Mouse (Mus musculus) embryonic facial prominence, embryonic 15.5 days (tissue): Measurements from ENCODE around the gene Mybpc2. TPM values are rescaled to one million over a fixed set of nuclear protein-coding genes. Genes with fewer than 3 reads are reported as not detected.
A peak's percentile ranks its signal among the peaks of the same experiment; 100 is the strongest.

Source experiments
- ATAC-seq: fragments of 200-750 bp; cut with Nextera tagmentation; 2 replicates; pipeline ENCODE4 v1.8.0; 2017; ENCODE audit warnings: low read depth, moderate TSS enrichment; ENCODE audit not compliant: insufficient number of reproducible peaks, low FRiP score, low TSS enrichment
- H3K27ac ChIP-seq: fragments of 300-500 bp; sonication (generic); replicated peaks from 2 replicates; pipeline ENCODE4 v1.5.1; 2015; ENCODE audit warnings: mild to moderate bottlenecking, inconsistent platforms
- H3K27me3 ChIP-seq: fragments of 300-500 bp; sonication (generic); 2 replicates; pipeline ENCODE4 v1.6.1; 2015; ENCODE audit warnings: inconsistent platforms
- H3K36me3 ChIP-seq: fragments of 300-500 bp; sonication (generic); 2 replicates; pipeline ENCODE4 v1.6.1; 2015; ENCODE audit warnings: mild to moderate bottlenecking, inconsistent platforms
- H3K4me1 ChIP-seq: fragments of 300-500 bp; sonication (generic); 2 replicates; pipeline ENCODE4 v1.6.1; 2015; ENCODE audit warnings: inconsistent platforms
- H3K4me2 ChIP-seq: fragments of 300-500 bp; sonication (generic); replicated peaks from 2 replicates; pipeline ENCODE4 v1.6.1; 2015; ENCODE audit warnings: mild to moderate bottlenecking, inconsistent platforms
- H3K4me3 ChIP-seq: fragments of 300-500 bp; sonication (generic); replicated peaks from 2 replicates; pipeline ENCODE4 v1.5.1; 2015; ENCODE audit warnings: mild to moderate bottlenecking, inconsistent platforms
- H3K9ac ChIP-seq: fragments of 300-500 bp; sonication (generic); 2 replicates; pipeline ENCODE4 v1.6.1; 2015; ENCODE audit warnings: inconsistent platforms
- H3K9me3 ChIP-seq: fragments of 300-500 bp; sonication (generic); replicated peaks from 2 replicates; pipeline ENCODE4 v1.6.1; 2016; ENCODE audit warnings: inconsistent platforms
- WGBS: fragments of 180-500 bp; shearing (Covaris S2); methylation state at CpG from one replicate; pipeline ENCODE4 v1.1.7; 2015; 5-methylcytosine and 5-hydroxymethylcytosine counted together
- polyA plus RNA-seq: library from polyadenylated mRNA; unstranded; fragments of >200 nt; fragmentation: Nextera tagmentation; extraction: Ambion mirVana; gene quantifications from 2 replicates; pipeline ENCODE4 v1.2.1, GENCODE M21; 2015

Mybpc2 gene
- polyA plus RNA-seq, 1 experiment from 2014 or later: 0.81 TPM

DNA sequence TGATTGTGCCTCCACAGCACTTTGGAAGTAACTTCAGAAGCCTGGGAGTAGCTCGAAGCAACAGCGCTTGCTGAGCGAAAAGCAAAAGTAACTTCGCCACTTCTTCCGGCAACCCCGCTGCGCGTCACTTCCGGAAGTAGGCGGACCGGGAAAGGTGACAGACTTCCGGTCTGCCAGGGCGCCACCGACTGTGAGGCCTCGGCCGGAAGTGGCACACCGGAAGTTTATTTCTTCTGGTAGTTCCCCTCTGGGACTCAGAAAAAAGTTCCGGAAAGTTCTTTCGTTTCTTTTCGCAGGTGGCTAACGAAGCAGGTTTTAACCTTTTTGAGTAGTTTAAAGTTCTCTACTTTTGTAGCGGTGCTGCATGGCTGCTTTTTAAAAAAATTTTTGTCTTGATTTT, 29.4 kb upstream of the Mybpc2 start, which contains the start of gene Nr1h2:
Gene Nr1h2, minus strand, starts transcription at position 126 of the 400 bp plus-strand sequence.
- Histone ChIP-seq H3K4me1 (peaks cover 15% of the 10 kb centered on the region), H3K9ac (peak within 1 kb of the TSS; percentile 78), H3K36me3 (peaks cover 31% of the 10 kb centered on the region), H3K4me2 (peak within 1 kb of the TSS; percentile 71), H3K4me3 (peak within 1 kb of the TSS; percentile 96), H3K9me3 (no peaks in the 10 kb centered on the region), H3K27ac (peak within 1 kb of the TSS; percentile 99), H3K27me3 (no peaks in the 10 kb centered on the region)
- ATAC-seq: peak; percentile 81
- WGBS: under 1% methylated on average over 22 of the region's 22 CpGs

DNA sequence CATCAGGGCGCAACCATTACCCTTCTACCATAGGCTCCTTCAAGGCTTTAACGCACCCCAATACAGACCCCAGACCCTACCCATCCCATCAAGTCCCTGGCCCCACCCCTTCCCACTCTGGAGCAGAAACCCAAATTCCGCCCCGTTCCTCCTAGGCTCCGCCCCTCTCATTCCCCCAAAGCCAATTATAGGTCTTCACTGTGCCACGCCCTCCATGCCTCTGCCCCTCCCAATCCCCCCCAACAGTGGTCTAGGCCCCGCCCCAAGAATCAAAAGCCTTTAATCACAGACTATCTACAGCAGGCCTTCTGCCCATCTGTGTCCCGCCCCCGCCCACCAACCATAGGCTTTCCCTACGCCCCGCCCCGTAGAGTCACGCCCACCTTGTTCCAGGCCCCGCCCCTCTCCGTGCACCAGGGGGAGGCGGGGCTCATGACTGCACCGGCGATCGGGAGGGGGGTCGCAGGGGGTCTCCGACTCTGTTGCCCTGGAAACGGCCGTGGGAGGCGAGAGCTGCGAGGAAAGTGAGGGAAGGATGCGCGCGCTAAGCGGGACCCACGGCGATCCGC, 28.8 kb upstream of the Mybpc2 start:
- ATAC-seq: peak; percentile 85
- Histone ChIP-seq H3K27me3 (no peaks in the 10 kb centered on the region), H3K9me3 (no peaks in the 10 kb centered on the region), H3K27ac (peak overlapping the region; percentile 99), H3K4me1 (peaks cover 18% of the 10 kb centered on the region), H3K4me3 (peak overlapping the region; percentile 96), H3K9ac (peak overlapping the region; percentile 78), H3K36me3 (peaks cover 31% of the 10 kb centered on the region), H3K4me2 (peak overlapping the region; percentile 71)
- WGBS: 1% methylated on average over 32 of the region's 32 CpGs

DNA sequence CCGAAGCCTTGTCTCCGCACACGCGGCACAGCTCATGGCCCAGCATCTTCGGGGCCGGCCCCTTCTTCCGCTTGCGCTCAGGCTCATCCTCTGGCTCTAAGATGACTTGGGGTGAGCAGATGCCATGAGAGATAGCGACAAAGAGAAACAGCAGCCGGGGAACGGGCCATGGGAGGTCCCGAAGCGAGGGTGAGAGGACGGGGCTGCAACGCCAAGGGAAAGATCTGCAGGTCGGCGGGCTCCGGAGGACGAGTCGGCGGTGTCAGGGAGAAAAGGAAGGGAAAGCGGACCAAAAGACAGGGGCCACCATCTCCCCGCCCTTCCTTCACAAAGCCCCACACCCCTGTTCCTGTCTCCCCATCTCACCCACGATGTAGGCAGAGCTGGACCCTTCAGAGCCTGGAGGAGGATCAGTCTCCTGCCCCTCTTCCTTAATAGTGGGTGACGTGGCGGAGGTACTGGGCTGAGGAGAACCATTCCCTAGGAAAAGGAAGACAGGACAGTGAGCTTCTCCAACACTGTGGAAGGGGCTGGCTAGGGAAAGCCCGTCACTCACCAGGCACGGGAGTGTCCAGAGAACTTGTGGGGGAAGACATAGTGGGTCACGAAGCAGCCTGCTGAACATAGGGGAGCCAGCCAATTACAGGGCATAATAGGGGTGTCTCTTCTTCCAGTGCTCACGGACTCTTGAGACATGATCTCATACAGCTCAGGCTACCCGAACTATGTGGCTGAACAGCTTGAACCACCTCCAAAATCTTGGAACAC, 27.9 kb upstream of the Mybpc2 start:
- Histone ChIP-seq H3K36me3 (peaks cover 31% of the 10 kb centered on the region), H3K9ac (peak overlapping the region; percentile 21; the same call in 1 of the 2 replicates), H3K27me3 (no peaks in the 10 kb centered on the region), H3K4me2 (peak overlapping the region; percentile 71), H3K9me3 (no peaks in the 10 kb centered on the region), H3K4me1 (peaks cover 28% of the 10 kb centered on the region), H3K27ac (peak overlapping the region; percentile 99; the same call in 1 of the 2 replicates), H3K4me3 (peak overlapping the region; percentile 96)
- WGBS: 87% methylated on average over 31 of the region's 31 CpGs
- ATAC-seq: no peak

DNA sequence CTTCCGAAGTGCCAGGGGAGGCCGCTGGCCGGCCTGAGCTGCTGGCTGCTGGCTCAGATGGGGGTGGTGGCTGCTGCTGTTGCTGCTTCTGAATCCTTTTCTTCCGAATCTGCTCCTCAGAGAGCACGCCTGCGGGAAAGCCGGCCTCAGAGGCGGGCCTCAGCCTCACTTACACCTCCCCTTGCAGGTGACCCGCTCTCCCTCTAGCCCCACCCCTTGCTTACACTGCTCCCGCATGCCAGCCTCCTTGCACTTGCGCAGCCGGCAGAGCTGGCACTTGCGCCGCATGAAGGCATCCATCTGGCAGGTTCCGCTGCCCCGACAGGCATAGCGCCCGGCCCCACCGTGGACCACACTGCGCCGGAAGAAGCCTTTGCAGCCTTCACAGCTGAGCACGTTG, 27.3 kb upstream of the Mybpc2 start:
- Histone ChIP-seq H3K4me1 (peaks cover 32% of the 10 kb centered on the region), H3K27ac (no peak overlapping the region), H3K36me3 (peaks cover 31% of the 10 kb centered on the region), H3K4me2 (no peak overlapping the region), H3K9me3 (no peaks in the 10 kb centered on the region), H3K9ac (no peak overlapping the region), H3K4me3 (no peak overlapping the region), H3K27me3 (no peaks in the 10 kb centered on the region)
- 79% methylated on average over 22 of the region's 22 CpGs for WGBS
- ATAC-seq: no peak

DNA sequence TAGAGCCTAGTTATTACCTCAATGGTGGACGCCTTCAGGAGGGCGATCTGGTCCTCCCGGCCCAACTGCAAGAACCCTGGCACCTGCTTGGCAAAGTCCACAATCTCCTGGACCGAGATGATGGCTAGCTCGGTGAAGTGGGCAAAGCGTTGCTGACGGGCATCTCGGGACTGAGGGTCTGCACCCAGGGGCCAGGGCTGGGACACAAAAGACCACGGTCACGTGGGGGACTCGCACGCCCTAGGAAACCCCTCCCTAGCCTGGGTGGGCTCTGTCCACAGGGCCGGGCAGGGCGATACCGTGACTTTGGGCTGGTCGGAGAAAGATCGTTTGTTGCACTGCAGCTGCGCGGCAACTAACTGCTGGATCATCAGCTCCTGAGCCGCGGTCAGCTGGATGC, 26.8 kb upstream of the Mybpc2 start:
- H3K9me3 ChIP-seq: no peaks in the 10 kb centered on the region
- no peak overlapping the region for H3K4me2 ChIP-seq
- no peak overlapping the region for H3K27ac ChIP-seq
- H3K36me3 ChIP-seq: peaks cover 31% of the 10 kb centered on the region
- no peak for ATAC-seq
- H3K4me1 ChIP-seq: peaks cover 32% of the 10 kb centered on the region
- no peak overlapping the region for H3K9ac ChIP-seq
- no peaks in the 10 kb centered on the region for H3K27me3 ChIP-seq
- WGBS: 90% methylated on average over 21 of the region's 21 CpGs
- H3K4me3 ChIP-seq: no peak overlapping the region

DNA sequence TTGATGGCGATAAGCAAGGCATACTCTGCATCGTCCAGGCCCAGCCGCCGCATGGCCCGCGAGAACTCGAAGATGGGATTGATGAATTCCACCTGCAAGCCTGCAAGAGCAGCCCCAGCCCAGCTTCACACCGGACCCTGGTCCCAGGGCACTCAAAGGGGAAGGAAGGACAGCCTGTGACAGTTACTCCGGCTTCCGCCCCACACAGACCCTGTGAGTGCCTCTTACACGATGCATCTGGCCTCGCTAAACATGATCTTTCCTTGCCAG, 25.9 kb upstream of the Mybpc2 start:
- peaks cover 31% of the 10 kb centered on the region for H3K36me3 ChIP-seq
- no peak overlapping the region for H3K9ac ChIP-seq
- no peak for ATAC-seq
- peaks cover 32% of the 10 kb centered on the region for H3K4me1 ChIP-seq
- H3K9me3 ChIP-seq: no peaks in the 10 kb centered on the region
- no peak overlapping the region for H3K27ac ChIP-seq
- H3K4me2 ChIP-seq: no peak overlapping the region
- WGBS: 91% methylated on average over 12 of the region's 12 CpGs
- no peak overlapping the region for H3K4me3 ChIP-seq
- H3K27me3 ChIP-seq: no peaks in the 10 kb centered on the region

DNA sequence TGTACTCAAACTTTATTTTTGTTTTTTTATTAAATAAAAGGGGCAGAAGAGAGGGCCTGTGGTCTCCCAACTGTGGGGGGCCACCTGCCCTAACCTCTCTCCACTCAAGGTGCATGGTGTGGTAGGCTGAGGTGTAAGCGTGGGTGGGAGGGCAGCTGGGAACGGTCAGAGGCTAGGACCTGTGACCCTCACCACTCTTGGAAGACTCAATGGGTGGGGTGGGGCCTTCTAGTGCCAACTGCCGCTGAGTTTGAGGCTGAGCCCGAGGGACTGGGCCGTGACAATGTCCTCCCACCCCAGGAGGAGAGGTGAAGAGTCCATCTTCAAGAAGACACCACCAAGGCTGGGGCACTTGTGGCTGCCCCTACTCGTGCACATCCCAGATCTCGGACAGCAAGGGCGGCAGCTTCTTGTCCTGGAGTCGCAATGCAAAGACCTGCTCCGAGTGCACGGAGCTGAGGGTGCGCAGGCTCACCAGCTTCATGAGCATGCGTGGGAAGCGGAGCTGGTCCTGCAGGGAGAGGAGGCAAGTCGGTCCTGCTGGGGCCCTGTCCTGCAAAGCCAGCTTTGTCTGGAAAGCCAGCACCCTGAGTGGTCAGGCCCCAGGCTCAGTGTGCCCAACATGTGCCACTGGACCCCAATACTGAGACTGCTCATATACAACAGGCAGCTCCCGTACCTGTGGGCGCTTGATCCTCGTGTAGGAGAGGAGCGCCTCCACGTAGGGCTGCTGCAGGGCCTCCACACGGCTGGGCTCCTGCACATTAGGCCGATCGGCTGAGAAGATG, 25.4 kb upstream of the Mybpc2 start:
- no peak overlapping the region for H3K4me3 ChIP-seq
- H3K27me3 ChIP-seq: no peaks in the 10 kb centered on the region
- no peak overlapping the region for H3K27ac ChIP-seq
- WGBS: 93% methylated on average over 23 of the region's 23 CpGs
- H3K4me1 ChIP-seq: peaks cover 32% of the 10 kb centered on the region
- no peak overlapping the region for H3K9ac ChIP-seq
- no peak for ATAC-seq
- no peaks in the 10 kb centered on the region for H3K9me3 ChIP-seq
- H3K4me2 ChIP-seq: no peak overlapping the region
- peaks cover 31% of the 10 kb centered on the region for H3K36me3 ChIP-seq

DNA sequence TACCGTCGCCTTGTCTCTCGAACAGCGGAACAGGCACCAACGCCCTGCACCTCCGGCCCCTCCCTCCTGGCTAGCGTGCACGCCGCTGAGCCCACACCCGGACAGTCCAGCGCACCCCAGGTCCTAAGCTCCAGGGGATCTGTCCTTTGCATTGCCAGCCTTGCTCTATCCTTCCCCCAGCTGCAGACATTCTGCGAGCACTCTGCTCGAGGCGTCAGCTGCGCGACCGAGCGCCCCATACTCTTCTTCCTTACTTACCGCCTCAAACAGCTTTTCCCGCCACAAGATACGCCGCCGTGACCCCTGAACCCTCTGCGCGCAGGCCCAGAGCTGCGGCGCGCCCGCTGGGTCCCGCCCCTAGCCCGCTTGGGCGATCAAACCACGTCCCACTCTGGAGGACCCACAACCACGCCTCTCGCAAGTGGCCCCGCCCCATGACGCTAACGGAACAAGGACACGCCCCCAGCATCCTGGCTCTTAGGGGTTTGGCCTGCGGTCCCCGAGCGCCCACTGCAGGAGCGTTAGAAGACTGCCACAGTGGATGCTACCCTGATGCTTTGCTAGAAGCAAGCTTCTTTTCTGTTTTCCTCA, 24.1 kb upstream of the Mybpc2 start, which contains the start of gene Pold1:
Gene Pold1, minus strand, starts transcription at position 353 of the 591 bp plus-strand sequence.
- Histone ChIP-seq H3K4me2 (peak within 1 kb of the TSS; percentile 87), H3K9me3 (no peaks in the 10 kb centered on the region), H3K27ac (peak within 1 kb of the TSS; percentile 86), H3K36me3 (peaks cover 31% of the 10 kb centered on the region), H3K27me3 (no peaks in the 10 kb centered on the region), H3K4me3 (peak within 1 kb of the TSS; percentile 70), H3K4me1 (peaks cover 28% of the 10 kb centered on the region), H3K9ac (peak within 1 kb of the TSS; percentile 51)
- WGBS: under 1% methylated on average over 43 of the region's 43 CpGs
- ATAC-seq: peak; percentile 93

DNA sequence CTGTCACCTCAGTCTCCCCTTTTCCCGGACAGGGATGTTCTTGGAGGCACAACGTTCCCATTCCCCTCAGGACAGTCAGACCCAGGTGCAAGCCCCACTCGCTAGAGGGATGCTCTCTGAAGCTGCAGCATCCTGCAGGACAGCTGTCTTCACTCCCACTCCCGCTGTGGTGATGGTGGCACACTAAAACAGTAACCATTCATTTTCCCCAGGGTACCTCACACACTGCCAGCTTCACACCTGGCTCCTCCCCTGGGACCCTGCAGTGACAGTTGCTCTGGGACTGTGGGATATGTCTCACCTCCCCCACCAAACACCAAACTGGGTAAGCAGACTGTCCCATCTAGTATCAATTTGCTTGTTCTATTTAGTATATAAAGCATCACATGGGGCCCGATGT, 23.3 kb upstream of the Mybpc2 start:
- peak overlapping the region; percentile 86; the same call in 1 of the 2 replicates for H3K27ac ChIP-seq

DNA sequence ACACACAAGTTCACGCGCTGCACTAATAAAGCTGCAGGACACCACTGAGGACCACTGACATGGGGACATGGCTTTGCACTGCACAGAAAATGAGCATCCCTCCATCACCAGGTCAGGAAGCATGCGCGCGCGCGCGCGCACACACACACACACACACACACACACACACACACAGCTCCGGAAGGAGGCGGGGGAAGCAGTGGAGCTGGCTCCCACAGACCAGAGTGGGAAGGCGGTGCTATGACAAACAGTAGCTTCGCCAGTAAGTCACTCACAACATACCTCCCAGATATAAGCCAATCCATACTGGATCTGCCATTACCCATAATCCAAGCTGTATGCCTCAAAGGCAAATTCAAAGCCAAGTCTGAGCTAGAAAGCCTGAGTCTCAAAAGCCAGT, 22.6 kb upstream of the Mybpc2 start:
- Histone ChIP-seq H3K36me3 (peaks cover 37% of the 10 kb centered on the region), H3K27ac (no peak overlapping the region), H3K4me3 (peak overlapping the region; percentile 70; the same call in 1 of the 2 replicates), H3K9ac (no peak overlapping the region; the same call in 1 of the 2 replicates), H3K4me1 (peaks cover 18% of the 10 kb centered on the region), H3K9me3 (no peaks in the 10 kb centered on the region), H3K27me3 (no peaks in the 10 kb centered on the region), H3K4me2 (peak overlapping the region; percentile 87)
- 90% methylated on average over 13 of the region's 13 CpGs for WGBS
- ATAC-seq: no peak

More for the DNA sequence above, 23.3 kb upstream of the Mybpc2 start:
- 18% methylated on average over 5 of the region's 5 CpGs for WGBS
- ATAC-seq: no peak
- Histone ChIP-seq H3K36me3 (peaks cover 34% of the 10 kb centered on the region), H3K9me3 (no peaks in the 10 kb centered on the region), H3K4me1 (peaks cover 22% of the 10 kb centered on the region), H3K4me3 (peak overlapping the region; percentile 70), H3K4me2 (peak overlapping the region; percentile 87), H3K9ac (peak overlapping the region; percentile 51), H3K27me3 (no peaks in the 10 kb centered on the region)

DNA sequence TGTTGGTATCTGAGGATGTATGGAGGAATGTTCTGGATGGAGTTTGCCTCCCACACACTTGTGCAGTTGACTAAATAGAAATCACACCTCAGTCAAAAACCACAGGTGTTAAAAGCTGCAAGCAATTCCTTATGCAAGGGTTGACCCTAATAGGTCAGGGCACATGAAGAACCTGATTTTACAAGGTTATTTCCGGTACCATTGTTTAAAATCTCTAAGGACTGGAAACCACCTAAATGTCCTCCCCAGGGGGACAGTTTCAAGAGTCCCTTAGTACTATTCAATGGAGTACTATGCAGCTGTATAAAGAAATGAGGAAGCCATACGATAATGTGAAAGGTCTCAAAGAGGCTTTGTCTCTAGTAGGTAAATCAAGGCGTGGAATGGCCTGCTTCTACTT, 21.8 kb upstream of the Mybpc2 start:
- H3K4me3 ChIP-seq: no peak overlapping the region
- H3K9me3 ChIP-seq: no peaks in the 10 kb centered on the region
- H3K27me3 ChIP-seq: no peaks in the 10 kb centered on the region
- no peak overlapping the region for H3K27ac ChIP-seq
- no peak for ATAC-seq
- no peak overlapping the region for H3K9ac ChIP-seq
- peaks cover 18% of the 10 kb centered on the region for H3K4me1 ChIP-seq
- 94% methylated on average over 3 of the region's 3 CpGs for WGBS
- no peak overlapping the region for H3K4me2 ChIP-seq
- peaks cover 37% of the 10 kb centered on the region for H3K36me3 ChIP-seq
